Mouse (Mus musculus) thymus, adult 2 months (tissue): ENCODE data around the gene Ephb1.

Experiments
- CTCF ChIP-seq: fragments of 200-500 bp; IDR thresholded peaks from 2 replicates; pipeline ENCODE4 v1.5.1; 2012; ENCODE audit warnings: mild to moderate bottlenecking, control low read depth, low read length, moderate library complexity, borderline replicate concordance; ENCODE audit not compliant: control insufficient read depth, poor library complexity, insufficient read depth; ENCODE audit errors: extremely low read depth
- POLR2A ChIP-seq: fragments of 200-500 bp; IDR thresholded peaks from 2 replicates; pipeline ENCODE4 v1.6.1; 2012; ENCODE audit warnings: mild to moderate bottlenecking, low read length, control low read depth, moderate library complexity; ENCODE audit not compliant: control insufficient read depth, poor library complexity, insufficient read depth; ENCODE audit errors: extremely low read depth

DNA sequence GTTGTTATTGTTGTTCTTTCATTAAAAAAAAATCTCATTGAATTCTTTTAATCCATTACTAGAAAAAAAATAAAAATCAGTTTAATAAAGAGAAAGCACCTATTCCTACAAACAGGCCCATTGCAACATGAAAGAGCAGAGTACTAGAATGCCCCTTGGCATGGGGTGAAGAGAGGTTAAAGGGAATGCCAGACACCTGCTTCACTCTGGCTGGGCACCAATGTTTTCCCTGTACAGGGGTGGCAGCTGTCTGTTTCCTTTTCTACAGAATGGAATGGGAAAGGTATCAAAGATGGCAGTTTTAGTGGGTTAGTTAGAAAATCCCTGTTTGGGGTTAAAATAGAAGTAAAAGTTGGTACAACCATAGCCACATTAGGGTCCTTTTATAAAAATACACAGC, 224.0 kb downstream of the Ephb1 start:
- no peak for TF ChIP-seq POLR2A
- TF ChIP-seq CTCF: no peak
